Mouse (Mus musculus) kidney, postnatal 4 days (tissue): ENCODE results near the gene Klhdc3.

Source experiments
- DNase-seq, 2 experiments: peaks; one replicate each; pipeline ENCODE4 v3.0.0; 2021; ENCODE audit warnings: mixed read lengths in 2 of 2

Klhdc3 gene

GRCm38 (mm10) chr17:46701489-46701888 is 20.8 kb upstream of the Klhdc3 start:
- no peak for DNase-seq

GRCm38 (mm10) chr17:46699912-46700311 is 19.2 kb upstream of the Klhdc3 start:
- no peak for DNase-seq

GRCm38 (mm10) chr17:46699245-46699644 is 18.5 kb upstream of the Klhdc3 start:
- no peak for DNase-seq

GRCm38 (mm10) chr17:46698515-46698914 is 17.8 kb upstream of the Klhdc3 start:
- no peak for DNase-seq

GRCm38 (mm10) chr17:46694517-46695063 is 13.9 kb upstream of the Klhdc3 start:
- no peak for DNase-seq

- no peak for DNase-seq
Measured at GRCm38 (mm10) chr17:46691390-46691789, 10.7 kb upstream of the Klhdc3 start.

GRCm38 (mm10) chr17:46690665-46691064 is 10.0 kb upstream of the Klhdc3 start:
- no peak for DNase-seq

- no peak for DNase-seq
Measured at GRCm38 (mm10) chr17:46685913-46686312, 5.2 kb upstream of the Klhdc3 start.

GRCm38 (mm10) chr17:46682654-46683389 is 2.1 kb upstream of the Klhdc3 start:
- DNase-seq: no peak

- DNase-seq: no peak
Measured at GRCm38 (mm10) chr17:46681466-46682118, 878 bp upstream of the Klhdc3 start.

- DNase-seq: peak; percentile 75 to 81
Measured at GRCm38 (mm10) chr17:46679843-46680759, 613 bp downstream of the Klhdc3 start.

- DNase-seq: no peak
Measured at GRCm38 (mm10) chr17:46678911-46679310, 1.8 kb downstream of the Klhdc3 start.

GRCm38 (mm10) chr17:46678416-46678815 is 2.3 kb downstream of the Klhdc3 start, which contains the start of gene Mea1:
TSS of gene Mea1 (plus strand) at chr17:46678793.
- no peak for DNase-seq

GRCm38 (mm10) chr17:46674530-46675283 is 6.0 kb downstream of the Klhdc3 start:
- no peak for DNase-seq

- DNase-seq: peak; percentile 92 to 95
Measured at GRCm38 (mm10) chr17:46673850-46674529, 6.7 kb downstream of the Klhdc3 start, which contains the start of gene Rrp36. TSS of gene Rrp36 (minus strand) at chr17:46674352.

GRCm38 (mm10) chr17:46669911-46670310 is 10.8 kb downstream of the Klhdc3 start:
- no peak for DNase-seq

- peak in 1 of 2 experiments; percentile 43 for DNase-seq
Measured at GRCm38 (mm10) chr17:46667712-46668111, 13.0 kb downstream of the Klhdc3 start.

- DNase-seq: peak; percentile 56 to 59
Measured at GRCm38 (mm10) chr17:46662730-46663129, 18.0 kb downstream of the Klhdc3 start.

- no peak for DNase-seq
Measured at GRCm38 (mm10) chr17:46661981-46662380, 18.7 kb downstream of the Klhdc3 start.

GRCm38 (mm10) chr17:46661351-46661750 is 19.4 kb downstream of the Klhdc3 start:
- no peak for DNase-seq

- DNase-seq: no peak
Measured at GRCm38 (mm10) chr17:46656054-46656453, 24.7 kb downstream of the Klhdc3 start.
